9 mouse cellular contexts compared by ENCODE assay signal in the genomic region with DNA sequence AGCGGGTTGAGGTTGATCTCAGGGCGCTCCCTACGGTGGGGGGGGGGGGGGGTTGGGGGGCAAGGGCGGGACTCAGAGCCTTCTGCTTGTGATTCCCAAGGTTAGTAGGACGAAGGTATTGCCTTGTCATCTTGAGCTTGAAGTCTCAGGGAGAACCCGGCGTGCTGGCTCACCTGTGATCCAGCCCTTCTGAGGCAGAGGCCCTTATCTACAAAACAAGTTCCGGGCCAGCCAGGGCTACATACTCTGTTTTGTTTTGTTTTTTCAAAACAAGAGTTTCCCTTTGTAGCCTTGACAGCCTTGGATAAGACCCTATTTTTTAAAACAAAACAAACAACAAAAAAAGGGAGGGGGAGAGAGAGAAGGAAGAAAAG. TPM values are rescaled to one million over a fixed set of nuclear protein-coding genes. Genes with fewer than 3 reads are reported as not detected.
DNase-seq lines count a peak whose midpoint lies in the region; ATAC-seq and TF ChIP-seq lines count a peak whose summit lies in the region.
"Had no signal": no experiment of that assay in that cellular context is flagged by ENCODE, and none has a peak within 500 bp of the region (broad histone marks: within the 10 kb centered on the region; RNA-seq: fewer than 3 reads in every experiment).

No protein-coding gene starts in this region.

- TF ChIP-seq EP300 in lung, postnatal 0 days (IDR thresholded peaks at IDR 0.05) = no peak

- H3K27ac ChIP-seq in lung, postnatal 0 days (ENCODE audit: low read length) = peak overlapping the region; percentile 20; the same call in 1 of the 2 replicates
- H3K27ac ChIP-seq in limb, embryonic 10.5 days = peak overlapping the region; percentile 61; the same call in 1 of the 2 replicates
- H3K27ac ChIP-seq in olfactory bulb, adult 2 months (ENCODE audit: insufficient read depth, low read depth, low read length) = no peak overlapping the region

- TF ChIP-seq CTCF in lung, postnatal 0 days (IDR thresholded peaks at IDR 0.05) = no peak
- no peak for TF ChIP-seq CTCF in olfactory bulb, adult 2 months (IDR thresholded peaks at IDR 0.05; ENCODE audit: insufficient read depth, low read depth, low read length)

- DNase-seq in lung, postnatal 0 days (ENCODE audit: low spot score) = no peak
- DNase-seq in lung, postnatal 36 days = no peak
- no peak for DNase-seq in limb, embryonic 10.5 days (ENCODE audit: low spot score)
- DNase-seq in right cerebral cortex, postnatal 10 days (ENCODE audit: low spot score in 2 of 2) = no peak
- no peak for DNase-seq in gastrocnemius, postnatal 4 days (ENCODE audit: low spot score in 2 of 2)
- no peak for DNase-seq in frontal cortex, postnatal 25 days (ENCODE audit: low spot score in 2 of 2)

- no peaks in the 10 kb centered on the region for H3K36me3 ChIP-seq in lung, postnatal 0 days (ENCODE audit: insufficient read depth, low read length)
- peaks cover 17% of the 10 kb centered on the region for H3K36me3 ChIP-seq in erythroblast, embryonic 14.5 days (ENCODE audit: control insufficient read depth)
- no peaks in the 10 kb centered on the region for H3K36me3 ChIP-seq in limb, embryonic 10.5 days

- no peak for ATAC-seq in lung, postnatal 0 days

- H3K9ac ChIP-seq in lung, postnatal 0 days (replicated peaks; ENCODE audit: low read depth) = no peak overlapping the region

- WGBS in lung, postnatal 0 days = under 1% methylated on average over 7 of the region's 8 CpGs
- WGBS in limb, embryonic 10.5 days = 4% methylated on average over 7 of the region's 8 CpGs
- 3% methylated on average over 8 of the region's 8 CpGs for WGBS in olfactory bulb, adult 2 months

- H3K4me2 ChIP-seq in lung, postnatal 0 days (replicated peaks; ENCODE audit: low read depth, low read length) = peak overlapping the region; percentile 100

- no peak for TF ChIP-seq POLR2A in olfactory bulb, adult 2 months (IDR thresholded peaks at IDR 0.05; ENCODE audit: insufficient read depth, low read depth, low read length)

- no peaks in the 10 kb centered on the region for H3K9me3 ChIP-seq in lung, postnatal 0 days (ENCODE audit: low read length)
- H3K9me3 ChIP-seq in erythroblast, embryonic 14.5 days (ENCODE audit: control insufficient read depth, low read length) = no peaks in the 10 kb centered on the region
- no peaks in the 10 kb centered on the region for H3K9me3 ChIP-seq in limb, embryonic 10.5 days (replicated peaks)

- no peaks in the 10 kb centered on the region for H3K27me3 ChIP-seq in lung, postnatal 0 days (replicated peaks; ENCODE audit: insufficient read depth, low read length)
- H3K27me3 ChIP-seq in erythroblast, embryonic 14.5 days (ENCODE audit: control insufficient read depth) = no peaks in the 10 kb centered on the region
- no peaks in the 10 kb centered on the region for H3K27me3 ChIP-seq in limb, embryonic 10.5 days (ENCODE audit: low read depth, poor library complexity, severe bottlenecking)

- H3K4me3 ChIP-seq in lung, postnatal 0 days (ENCODE audit: low read depth, low read length) = peak overlapping the region; percentile 59
- peak overlapping the region; percentile 80 for H3K4me3 ChIP-seq in erythroblast, embryonic 14.5 days (replicated peaks)
- H3K4me3 ChIP-seq in limb, embryonic 10.5 days = peak overlapping the region; percentile 73
- peak overlapping the region; percentile 59 for H3K4me3 ChIP-seq in olfactory bulb, adult 2 months (ENCODE audit: insufficient read depth, low read depth, low read length)

- no peaks in the 10 kb centered on the region for H3K4me1 ChIP-seq in lung, postnatal 0 days (ENCODE audit: insufficient read depth, low read depth, low read length)
- H3K4me1 ChIP-seq in erythroblast, embryonic 14.5 days (ENCODE audit: control insufficient read depth) = peaks cover 37% of the 10 kb centered on the region
- peaks cover 7% of the 10 kb centered on the region for H3K4me1 ChIP-seq in limb, embryonic 10.5 days
- H3K4me1 ChIP-seq in olfactory bulb, adult 2 months (ENCODE audit: control insufficient read depth, insufficient read depth, low read length) = peaks cover 13% of the 10 kb centered on the region

RNA-seq across cellular contexts. Expression of a gene that starts 0.3 kb away (rescaled TPM):
- polyA plus RNA-seq in lung, postnatal 0 days (2015; fragmentation: Nextera tagmentation; extraction: Ambion mirVana) = 22.1 and 23.4 TPM in 2 replicates
- 4.2 and 6.3 TPM in 2 replicates for polyA plus RNA-seq in erythroblast, embryonic 14.5 days (2012)
- polyA plus RNA-seq in limb, embryonic 10.5 days (2016; fragmentation: Nextera tagmentation; extraction: Ambion mirVana) = 18.1 and 21.1 TPM in 2 replicates
- polyA plus RNA-seq in olfactory bulb, adult 2 months (2012; ENCODE audit: insufficient read depth, insufficient read length, low replicate concordance, missing spikeins) = not detected in 2 replicates
- total RNA-seq in gastrocnemius, postnatal 4 days (2021) = 10 to 100 TPM; 20.3 to 21.6 TPM

RNA-seq across cellular contexts. Expression of a gene that starts 19.3 kb away (rescaled TPM):
- polyA plus RNA-seq in lung, postnatal 0 days (2015; fragmentation: Nextera tagmentation; extraction: Ambion mirVana) = not detected in 2 replicates
- not detected in 2 replicates for polyA plus RNA-seq in erythroblast, embryonic 14.5 days (2012)
- polyA plus RNA-seq in limb, embryonic 10.5 days (2016; fragmentation: Nextera tagmentation; extraction: Ambion mirVana) = not detected in 2 replicates
- polyA plus RNA-seq in olfactory bulb, adult 2 months (2012; ENCODE audit: insufficient read depth, insufficient read length, low replicate concordance, missing spikeins) = not detected in 2 replicates
- total RNA-seq in gastrocnemius, postnatal 4 days (2021) = not detected
- polyA plus RNA-seq: large intestine, adult 2 months had no signal

RNA-seq across cellular contexts. Expression of a gene that starts 24.5 kb away (rescaled TPM):
- polyA plus RNA-seq in lung, postnatal 0 days (2015; fragmentation: Nextera tagmentation; extraction: Ambion mirVana) = 3.8 TPM in 2 replicates
- polyA plus RNA-seq in erythroblast, embryonic 14.5 days (2012) = not detected in 2 replicates
- polyA plus RNA-seq in limb, embryonic 10.5 days (2016; fragmentation: Nextera tagmentation; extraction: Ambion mirVana) = 3.7 and 5.7 TPM in 2 replicates
- not detected in 2 replicates for polyA plus RNA-seq in olfactory bulb, adult 2 months (2012; ENCODE audit: insufficient read depth, insufficient read length, low replicate concordance, missing spikeins)
- total RNA-seq in gastrocnemius, postnatal 4 days (2021) = 1 to 10 TPM; 9.1 to 9.4 TPM

RNA-seq across cellular contexts. Expression of a gene that starts 26.6 kb away (rescaled TPM):
- 19.6 and 24.6 TPM in 2 replicates for polyA plus RNA-seq in lung, postnatal 0 days (2015; fragmentation: Nextera tagmentation; extraction: Ambion mirVana)
- 1.2 and 1.4 TPM in 2 replicates for polyA plus RNA-seq in erythroblast, embryonic 14.5 days (2012)
- polyA plus RNA-seq in limb, embryonic 10.5 days (2016; fragmentation: Nextera tagmentation; extraction: Ambion mirVana) = 112 and 113 TPM in 2 replicates
- polyA plus RNA-seq in olfactory bulb, adult 2 months (2012; ENCODE audit: insufficient read depth, insufficient read length, low replicate concordance, missing spikeins) = 1,163 TPM in 1 of 2 replicates, not detected in the other
- 10 to 100 TPM; 26.2 to 28.6 TPM for total RNA-seq in gastrocnemius, postnatal 4 days (2021)

RNA-seq across cellular contexts. Expression of a gene that starts 35.0 kb away (rescaled TPM):
- polyA plus RNA-seq in lung, postnatal 0 days (2015; fragmentation: Nextera tagmentation; extraction: Ambion mirVana) = 41.8 and 43.1 TPM in 2 replicates
- polyA plus RNA-seq in erythroblast, embryonic 14.5 days (2012) = 5.2 and 7.4 TPM in 2 replicates
- 75.5 and 86.6 TPM in 2 replicates for polyA plus RNA-seq in limb, embryonic 10.5 days (2016; fragmentation: Nextera tagmentation; extraction: Ambion mirVana)
- polyA plus RNA-seq in olfactory bulb, adult 2 months (2012; ENCODE audit: insufficient read depth, insufficient read length, low replicate concordance, missing spikeins) = not detected in 2 replicates
- 10 to 100 TPM; 14.1 to 16.5 TPM for total RNA-seq in gastrocnemius, postnatal 4 days (2021)
